Mouse (Mus musculus) lung, postnatal 0 days (tissue): ENCODE measurements at regions not wholly inside any gene's neighbourhood (a gene's known extent, or its start where the extent isn't known, plus 50 kb on each side); places are given as distances from the start of the nearest gene placed in this dataset.

Source experiments
- CTCF ChIP-seq: IDR thresholded peaks from 2 replicates; pipeline ENCODE4 v1.5.1; 2016; ENCODE audit warnings: antibody characterized with exemption, mild to moderate bottlenecking
- EP300 ChIP-seq: IDR thresholded peaks from 2 replicates; pipeline ENCODE4 v1.6.1; 2016; ENCODE audit warnings: antibody characterized with exemption, mild to moderate bottlenecking, control low read depth

DNA sequence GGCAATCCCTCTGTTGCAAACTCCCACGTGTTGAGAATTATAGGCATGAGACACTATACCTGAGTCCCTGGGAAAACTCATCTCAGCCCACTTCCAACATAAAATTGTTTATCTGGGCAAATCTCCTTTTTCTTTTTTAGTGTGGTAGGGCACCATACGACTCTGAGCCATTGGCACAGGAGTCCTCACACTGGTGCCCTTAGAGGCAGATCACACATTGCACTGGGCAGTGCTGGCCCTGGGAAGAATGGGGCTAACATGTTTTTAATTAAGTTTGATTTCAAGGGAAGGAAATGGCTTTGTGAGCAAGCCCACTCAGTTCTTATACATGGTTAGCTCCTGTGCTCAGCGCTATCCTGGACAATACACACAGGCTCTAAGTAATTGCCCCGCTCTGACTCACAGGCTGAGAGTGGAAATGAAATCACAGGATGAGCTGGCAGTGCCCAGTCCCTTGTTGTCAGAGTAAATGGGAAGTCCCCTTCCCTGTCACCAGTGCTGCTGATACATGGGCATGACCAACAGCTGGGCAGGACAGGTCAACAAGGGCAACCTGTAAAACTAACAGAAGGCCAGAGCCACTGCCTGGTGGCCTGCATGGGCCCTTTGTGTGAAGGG lies 463.6 kb upstream of the Kif2a start:
- TF ChIP-seq CTCF (no peak), EP300 (no peak; the same call in 1 of the 2 replicates)
